Mouse (Mus musculus): ENCODE data around the gene Ntrk2. TPM values are rescaled to one million over a fixed set of nuclear protein-coding genes. Genes with fewer than 3 reads are reported as not detected.
A peak's percentile ranks its signal among the peaks of the same experiment; 100 is the strongest.

Gene Ntrk2
- polyA plus RNA-seq (2014; fragmentation: Nextera tagmentation; extraction: Ambion mirVana): 45.0 and 45.6 TPM in 2 replicates

DNA sequence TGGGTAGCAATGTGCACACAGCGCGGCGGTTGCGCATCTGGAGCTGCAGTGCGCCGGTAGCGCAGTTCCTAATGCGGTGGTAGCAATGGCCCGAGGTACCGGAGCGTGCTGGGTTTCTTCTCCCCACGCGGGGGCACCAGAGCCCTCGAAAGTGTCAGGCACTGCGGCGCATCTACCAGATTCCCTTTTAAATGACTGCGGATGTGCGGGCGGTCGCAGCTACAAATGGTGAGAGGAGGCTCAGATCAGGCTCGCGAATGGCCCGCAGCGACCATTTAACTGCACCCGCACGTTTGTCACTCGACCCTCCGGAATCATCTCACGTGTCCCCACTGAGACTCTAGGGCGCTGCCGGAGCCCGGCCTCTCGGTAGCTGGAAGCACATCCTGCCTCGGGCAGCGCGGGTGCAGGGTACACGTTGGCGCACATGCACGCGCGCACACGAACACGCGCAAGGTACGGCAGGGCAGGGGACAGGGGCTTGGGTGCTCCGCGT, at the start of gene Ntrk2:
Gene Ntrk2, plus strand, starts transcription at position 173 of the 496 bp plus-strand sequence.
- under 1% methylated on average over 47 of the region's 47 CpGs for WGBS
- ATAC-seq (replicated peaks; ENCODE audit: low FRiP score) (peak; percentile 83), DNase-seq (ENCODE audit: low spot score) (peak; percentile 94)
- Histone ChIP-seq H3K9me3 (ENCODE audit: control insufficient read depth, low read length) (no peaks in the 10 kb centered on the region; the same call in 1 of the 2 replicates), H3K27me3 (ENCODE audit: control insufficient read depth, insufficient read depth, low read length) (peaks cover 4% of the 10 kb centered on the region; the same call in 1 of the 2 replicates), H3K9ac (ENCODE audit: low read length) (peak within 1 kb of the TSS; percentile 79), H3K27ac (ENCODE audit: low read depth, low read length) (no peak within 1 kb of the TSS), H3K36me3 (ENCODE audit: control insufficient read depth, insufficient read depth, low read length) (no peaks in the 10 kb centered on the region), H3K4me1 (replicated peaks; ENCODE audit: control insufficient read depth, insufficient read depth, low read length) (0 out of 2 replicates have a peak, but pooled peaks cover 2% of the 10 kb centered on the region), H3K4me3 (ENCODE audit: low read depth, low read length) (peak within 1 kb of the TSS; percentile 67), H3K4me2 (ENCODE audit: low read depth, low read length, severe bottlenecking) (peak within 1 kb of the TSS; percentile 97)

GRCm38 (mm10) chr13:58761003-58761630, 45.3 kb upstream of the Ntrk2 start:
- Histone ChIP-seq H3K4me2 (ENCODE audit: low read depth, low read length, severe bottlenecking) (no peak overlapping the region), H3K36me3 (ENCODE audit: control insufficient read depth, insufficient read depth, low read length) (no peaks in the 10 kb centered on the region), H3K27me3 (ENCODE audit: control insufficient read depth, insufficient read depth, low read length) (no peaks in the 10 kb centered on the region), H3K4me3 (ENCODE audit: low read depth, low read length) (no peak overlapping the region), H3K9me3 (ENCODE audit: control insufficient read depth, low read length) (no peaks in the 10 kb centered on the region), H3K27ac (ENCODE audit: low read depth, low read length) (no peak overlapping the region), H3K4me1 (replicated peaks; ENCODE audit: control insufficient read depth, insufficient read depth, low read length) (no peaks in the 10 kb centered on the region), H3K9ac (ENCODE audit: low read length) (no peak overlapping the region)
- no peak for DNase-seq (ENCODE audit: low spot score)
- 85% methylated on average over 5 of the region's 5 CpGs for WGBS
- ATAC-seq (replicated peaks; ENCODE audit: low FRiP score): no peak

DNA sequence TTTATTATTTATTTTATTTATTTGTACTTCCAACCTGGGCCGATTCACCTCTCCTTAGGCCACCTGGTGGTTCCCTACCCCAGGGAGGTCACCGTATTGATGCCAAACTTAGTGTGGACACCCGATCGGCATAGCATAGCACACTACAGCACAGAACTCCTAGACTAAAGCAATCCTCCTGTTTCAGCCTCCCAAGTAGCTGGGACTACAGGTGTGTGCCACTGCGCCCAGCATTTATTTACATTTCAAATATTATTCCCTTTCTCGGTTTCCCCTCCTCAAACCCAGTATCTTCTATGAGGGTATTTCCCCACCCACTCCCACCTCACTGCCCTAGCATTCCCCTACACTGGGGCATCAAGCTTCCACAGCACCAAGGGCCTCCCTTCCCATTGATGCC, 38.1 kb upstream of the Ntrk2 start:
- H3K9me3 ChIP-seq (ENCODE audit: control insufficient read depth, low read length): no peaks in the 10 kb centered on the region
- no peak for DNase-seq (ENCODE audit: low spot score)
- no peaks in the 10 kb centered on the region for H3K4me1 ChIP-seq (replicated peaks; ENCODE audit: control insufficient read depth, insufficient read depth, low read length)
- H3K27me3 ChIP-seq (ENCODE audit: control insufficient read depth, insufficient read depth, low read length): no peaks in the 10 kb centered on the region
- no peak overlapping the region for H3K9ac ChIP-seq (ENCODE audit: low read length)
- 92% methylated on average over 6 of the region's 6 CpGs for WGBS
- H3K36me3 ChIP-seq (ENCODE audit: control insufficient read depth, insufficient read depth, low read length): no peaks in the 10 kb centered on the region
- H3K4me2 ChIP-seq (ENCODE audit: low read depth, low read length, severe bottlenecking): no peak overlapping the region
- no peak for ATAC-seq (replicated peaks; ENCODE audit: low FRiP score)
- H3K27ac ChIP-seq (ENCODE audit: low read depth, low read length): no peak overlapping the region
- no peak overlapping the region for H3K4me3 ChIP-seq (ENCODE audit: low read depth, low read length)

GRCm38 (mm10) chr13:58769438-58769837, 36.9 kb upstream of the Ntrk2 start:
- Histone ChIP-seq H3K36me3 (ENCODE audit: control insufficient read depth, insufficient read depth, low read length) (no peaks in the 10 kb centered on the region), H3K4me3 (ENCODE audit: low read depth, low read length) (no peak overlapping the region), H3K9ac (ENCODE audit: low read length) (no peak overlapping the region), H3K4me2 (ENCODE audit: low read depth, low read length, severe bottlenecking) (no peak overlapping the region), H3K27ac (ENCODE audit: low read depth, low read length) (no peak overlapping the region), H3K4me1 (replicated peaks; ENCODE audit: control insufficient read depth, insufficient read depth, low read length) (no peaks in the 10 kb centered on the region), H3K9me3 (ENCODE audit: control insufficient read depth, low read length) (no peaks in the 10 kb centered on the region), H3K27me3 (ENCODE audit: control insufficient read depth, insufficient read depth, low read length) (no peaks in the 10 kb centered on the region)
- 68% methylated on average over 2 of the region's 2 CpGs for WGBS
- ATAC-seq (replicated peaks; ENCODE audit: low FRiP score) (no peak), DNase-seq (ENCODE audit: low spot score) (no peak)

DNA sequence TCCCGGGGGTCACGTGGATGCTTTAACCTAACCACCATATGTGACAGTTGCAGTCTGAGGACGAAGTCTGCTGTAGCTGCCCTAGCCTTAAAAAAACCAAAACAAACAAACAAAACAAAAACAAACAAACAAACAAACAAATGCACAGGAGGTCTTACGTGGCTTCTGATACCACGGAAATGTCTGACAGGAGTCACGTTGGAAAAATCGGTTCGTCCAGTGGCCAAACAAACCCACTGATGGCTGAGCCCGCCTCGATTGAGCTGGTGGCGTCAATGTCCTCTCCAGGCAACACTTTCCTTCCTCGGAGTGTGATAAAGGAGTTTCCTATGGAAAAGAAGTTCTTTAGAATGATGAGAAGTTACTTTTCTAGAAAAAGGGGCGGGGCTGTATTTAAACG, 27.1 kb upstream of the Ntrk2 start:
- no peak overlapping the region for H3K4me2 ChIP-seq (ENCODE audit: low read depth, low read length, severe bottlenecking)
- no peak overlapping the region for H3K27ac ChIP-seq (ENCODE audit: low read depth, low read length)
- no peak overlapping the region for H3K4me3 ChIP-seq (ENCODE audit: low read depth, low read length)
- no peaks in the 10 kb centered on the region for H3K27me3 ChIP-seq (ENCODE audit: control insufficient read depth, insufficient read depth, low read length)
- ATAC-seq (replicated peaks; ENCODE audit: low FRiP score) (no peak), DNase-seq (ENCODE audit: low spot score) (no peak)
- no peak overlapping the region for H3K9ac ChIP-seq (ENCODE audit: low read length)
- no peaks in the 10 kb centered on the region for H3K9me3 ChIP-seq (ENCODE audit: control insufficient read depth, low read length)
- H3K4me1 ChIP-seq (replicated peaks; ENCODE audit: control insufficient read depth, insufficient read depth, low read length): no peaks in the 10 kb centered on the region
- WGBS: 93% methylated on average over 14 of the region's 14 CpGs
- no peaks in the 10 kb centered on the region for H3K36me3 ChIP-seq (ENCODE audit: control insufficient read depth, insufficient read depth, low read length)

GRCm38 (mm10) chr13:58786476-58786875, 19.9 kb upstream of the Ntrk2 start:
- Histone ChIP-seq H3K4me1 (replicated peaks; ENCODE audit: control insufficient read depth, insufficient read depth, low read length) (no peaks in the 10 kb centered on the region), H3K9me3 (ENCODE audit: control insufficient read depth, low read length) (no peaks in the 10 kb centered on the region), H3K27me3 (ENCODE audit: control insufficient read depth, insufficient read depth, low read length) (no peaks in the 10 kb centered on the region), H3K4me3 (ENCODE audit: low read depth, low read length) (no peak overlapping the region), H3K9ac (ENCODE audit: low read length) (no peak overlapping the region), H3K27ac (ENCODE audit: low read depth, low read length) (no peak overlapping the region), H3K4me2 (ENCODE audit: low read depth, low read length, severe bottlenecking) (no peak overlapping the region), H3K36me3 (ENCODE audit: control insufficient read depth, insufficient read depth, low read length) (no peaks in the 10 kb centered on the region)
- ATAC-seq (replicated peaks; ENCODE audit: low FRiP score) (no peak), DNase-seq (ENCODE audit: low spot score) (peak; percentile 56)
- WGBS: 12% methylated on average over 3 of the region's 3 CpGs

- 88% methylated on average over 7 of the region's 7 CpGs for WGBS
Observed at GRCm38 (mm10) chr13:58790741-58791140, 15.6 kb upstream of the Ntrk2 start.

DNA sequence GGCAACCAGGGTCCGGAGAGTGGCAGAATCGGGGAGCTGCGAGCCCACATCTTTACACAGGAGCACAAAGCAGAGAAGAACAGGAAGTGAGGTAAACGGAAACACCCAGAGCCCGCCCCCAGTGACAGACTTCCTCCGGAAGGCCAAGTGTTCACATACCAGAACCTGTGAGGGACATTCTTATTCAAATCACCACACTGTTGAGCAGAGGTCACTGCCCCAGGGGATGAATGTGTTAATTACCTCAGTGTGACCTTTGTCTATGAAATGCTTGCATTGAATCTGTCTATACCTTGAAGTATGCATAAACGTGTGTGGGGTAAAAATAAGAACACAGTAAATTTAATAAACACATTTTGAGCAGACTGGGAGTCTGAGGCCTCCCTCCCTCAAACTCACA, 9.0 kb upstream of the Ntrk2 start:
- Histone ChIP-seq H3K9ac (ENCODE audit: low read length) (no peak overlapping the region), H3K27me3 (ENCODE audit: control insufficient read depth, insufficient read depth, low read length) (no peaks in the 10 kb centered on the region), H3K36me3 (ENCODE audit: control insufficient read depth, insufficient read depth, low read length) (no peaks in the 10 kb centered on the region), H3K4me2 (ENCODE audit: low read depth, low read length, severe bottlenecking) (no peak overlapping the region), H3K4me3 (ENCODE audit: low read depth, low read length) (no peak overlapping the region), H3K27ac (ENCODE audit: low read depth, low read length) (no peak overlapping the region), H3K9me3 (ENCODE audit: control insufficient read depth, low read length) (no peaks in the 10 kb centered on the region; the same call in 1 of the 2 replicates), H3K4me1 (replicated peaks; ENCODE audit: control insufficient read depth, insufficient read depth, low read length) (no peaks in the 10 kb centered on the region)
- ATAC-seq (replicated peaks; ENCODE audit: low FRiP score): no peak
- 91% methylated on average over 7 of the region's 7 CpGs for WGBS
- DNase-seq (ENCODE audit: low spot score): no peak

More at GRCm38 (mm10) chr13:58790741-58791140, 15.6 kb upstream of the Ntrk2 start:
- no peak for DNase-seq (ENCODE audit: low spot score)
- Histone ChIP-seq H3K27ac (ENCODE audit: low read depth, low read length) (no peak overlapping the region), H3K27me3 (ENCODE audit: control insufficient read depth, insufficient read depth, low read length) (no peaks in the 10 kb centered on the region), H3K36me3 (ENCODE audit: control insufficient read depth, insufficient read depth, low read length) (no peaks in the 10 kb centered on the region), H3K4me1 (replicated peaks; ENCODE audit: control insufficient read depth, insufficient read depth, low read length) (no peaks in the 10 kb centered on the region), H3K9ac (ENCODE audit: low read length) (no peak overlapping the region), H3K4me2 (ENCODE audit: low read depth, low read length, severe bottlenecking) (no peak overlapping the region), H3K9me3 (ENCODE audit: control insufficient read depth, low read length) (no peaks in the 10 kb centered on the region), H3K4me3 (ENCODE audit: low read depth, low read length) (no peak overlapping the region)
- ATAC-seq (replicated peaks; ENCODE audit: low FRiP score): no peak

- ATAC-seq (replicated peaks; ENCODE audit: low FRiP score) (no peak), DNase-seq (ENCODE audit: low spot score) (no peak)
- H3K9ac ChIP-seq (ENCODE audit: low read length): no peak overlapping the region
- no peak overlapping the region for H3K4me3 ChIP-seq (ENCODE audit: low read depth, low read length)
- H3K4me1 ChIP-seq (replicated peaks; ENCODE audit: control insufficient read depth, insufficient read depth, low read length): no peaks in the 10 kb centered on the region
- no peaks in the 10 kb centered on the region for H3K36me3 ChIP-seq (ENCODE audit: control insufficient read depth, insufficient read depth, low read length)
- H3K9me3 ChIP-seq (ENCODE audit: control insufficient read depth, low read length): no peaks in the 10 kb centered on the region; the same call in 1 of the 2 replicates
- H3K4me2 ChIP-seq (ENCODE audit: low read depth, low read length, severe bottlenecking): no peak overlapping the region
- WGBS: 81% methylated on average over 3 of the region's 3 CpGs
- no peak overlapping the region for H3K27ac ChIP-seq (ENCODE audit: low read depth, low read length)
- peaks cover 2% of the 10 kb centered on the region; the same call in 1 of the 2 replicates for H3K27me3 ChIP-seq (ENCODE audit: control insufficient read depth, insufficient read depth, low read length)
Observed at GRCm38 (mm10) chr13:58801291-58801690, 5.1 kb upstream of the Ntrk2 start.
